Mouse (Mus musculus): Measurements from ENCODE around the gene Siah1b.

Siah1b gene

GRCm38 (mm10) chrX:164076040-164076775 is at the start of gene Siah1b:
TSS of gene Siah1b (minus strand) at chrX:164076493.
- peak; percentile 78 for DNase-seq (ENCODE audit: low read depth)

- no peak for DNase-seq (ENCODE audit: low read depth)
Observed at GRCm38 (mm10) chrX:164123942-164124341, 47.6 kb upstream of the Siah1b start.

GRCm38 (mm10) chrX:164113744-164114143 is 37.5 kb upstream of the Siah1b start:
- no peak for DNase-seq (ENCODE audit: low read depth)

- DNase-seq (ENCODE audit: low read depth), result no peak
Observed at GRCm38 (mm10) chrX:164111146-164111545, 34.9 kb upstream of the Siah1b start.

- DNase-seq (ENCODE audit: low read depth), result no peak
Observed at GRCm38 (mm10) chrX:164102656-164103055, 26.4 kb upstream of the Siah1b start.

GRCm38 (mm10) chrX:164102198-164102597 is 25.9 kb upstream of the Siah1b start:
- no peak for DNase-seq (ENCODE audit: low read depth)

- DNase-seq (ENCODE audit: low read depth), result no peak
Observed at GRCm38 (mm10) chrX:164101483-164101882, 25.2 kb upstream of the Siah1b start.

- no peak for DNase-seq (ENCODE audit: low read depth)
Observed at GRCm38 (mm10) chrX:164095838-164096237, 19.5 kb upstream of the Siah1b start.

GRCm38 (mm10) chrX:164093435-164093834 is 17.1 kb upstream of the Siah1b start:
- no peak for DNase-seq (ENCODE audit: low read depth)

- no peak for DNase-seq (ENCODE audit: low read depth)
Observed at GRCm38 (mm10) chrX:164092300-164093169, 16.2 kb upstream of the Siah1b start.

- no peak for DNase-seq (ENCODE audit: low read depth)
Observed at GRCm38 (mm10) chrX:164089916-164090315, 13.6 kb upstream of the Siah1b start.

GRCm38 (mm10) chrX:164088582-164088981 is 12.3 kb upstream of the Siah1b start, which contains the start of gene Cltrn:
TSS of gene Cltrn (plus strand) at chrX:164088830.
- no peak for DNase-seq (ENCODE audit: low read depth)

GRCm38 (mm10) chrX:164082030-164082429 is 5.7 kb upstream of the Siah1b start:
- DNase-seq (ENCODE audit: low read depth), result no peak

GRCm38 (mm10) chrX:164068968-164069367 is 7.3 kb downstream of the Siah1b start:
- DNase-seq (ENCODE audit: low read depth), result no peak

- DNase-seq (ENCODE audit: low read depth), result peak; percentile 65
Observed at GRCm38 (mm10) chrX:164066185-164066584, 10.1 kb downstream of the Siah1b start.

GRCm38 (mm10) chrX:164059070-164059469 is 17.2 kb downstream of the Siah1b start:
- DNase-seq (ENCODE audit: low read depth), result no peak

- DNase-seq (ENCODE audit: low read depth), result no peak
Observed at GRCm38 (mm10) chrX:164058523-164058922, 17.8 kb downstream of the Siah1b start.

- DNase-seq (ENCODE audit: low read depth), result no peak
Observed at GRCm38 (mm10) chrX:164055726-164056125, 20.6 kb downstream of the Siah1b start.

GRCm38 (mm10) chrX:164046736-164047135 is 29.6 kb downstream of the Siah1b start:
- no peak for DNase-seq (ENCODE audit: low read depth)

- no peak for DNase-seq (ENCODE audit: low read depth)
Observed at GRCm38 (mm10) chrX:164042069-164042468, 34.2 kb downstream of the Siah1b start.

- DNase-seq (ENCODE audit: low read depth), result no peak
Observed at GRCm38 (mm10) chrX:164038882-164039281, 37.4 kb downstream of the Siah1b start.

- DNase-seq (ENCODE audit: low read depth), result no peak
Observed at GRCm38 (mm10) chrX:164035931-164036330, 40.4 kb downstream of the Siah1b start.

- no peak for DNase-seq (ENCODE audit: low read depth)
Observed at GRCm38 (mm10) chrX:164035401-164035800, 40.9 kb downstream of the Siah1b start.
